Mouse (Mus musculus): ENCODE measurements at regions not wholly inside any gene's neighbourhood (a gene's known extent, or its start where the extent isn't known, plus 50 kb on each side); places are given as distances from the start of the nearest gene placed in this dataset.

GRCm38 (mm10) chr10:40999486-40999885 is 72.6 kb downstream of the Gpr6 start:
- no peak overlapping the region for H3K9ac ChIP-seq
- H3K27me3 ChIP-seq = peaks cover 3% of the 10 kb centered on the region; the same call in 1 of the 2 replicates
- H3K9me3 ChIP-seq (replicated peaks) = no peaks in the 10 kb centered on the region
- H3K4me3 ChIP-seq (replicated peaks) = no peak overlapping the region
- peaks cover 2% of the 10 kb centered on the region for H3K4me1 ChIP-seq (replicated peaks)
- 63% methylated on average over 12 of the region's 12 CpGs for WGBS (ENCODE audit: insufficient replicate concordance)
- no peaks in the 10 kb centered on the region for H3K36me3 ChIP-seq
- ATAC-seq (ENCODE audit: low read depth) (no peak), DNase-seq (no peak)
- H3K4me2 ChIP-seq = no peak overlapping the region
- no peak overlapping the region for H3K27ac ChIP-seq

- 72% methylated on average over 11 of the region's 11 CpGs for WGBS (ENCODE audit: insufficient replicate concordance)
- Histone ChIP-seq H3K27ac (no peak overlapping the region), H3K36me3 (no peaks in the 10 kb centered on the region), H3K27me3 (peaks cover 3% of the 10 kb centered on the region; the same call in 1 of the 2 replicates), H3K9ac (no peak overlapping the region), H3K4me1 (replicated peaks) (no peaks in the 10 kb centered on the region), H3K4me2 (no peak overlapping the region), H3K9me3 (replicated peaks) (no peaks in the 10 kb centered on the region), H3K4me3 (replicated peaks) (no peak overlapping the region)
- ATAC-seq (ENCODE audit: low read depth) (no peak), DNase-seq (no peak)
These were observed 73.3 kb downstream of the Gpr6 start for GRCm38 (mm10) chr10:40998799-40999198.

- ATAC-seq (ENCODE audit: low read depth) (no peak), DNase-seq (no peak)
- no peak overlapping the region for H3K27ac ChIP-seq
- 56% methylated on average over 7 of the region's 7 CpGs for WGBS (ENCODE audit: insufficient replicate concordance)
- H3K36me3 ChIP-seq = no peaks in the 10 kb centered on the region
- H3K4me1 ChIP-seq (replicated peaks) = no peaks in the 10 kb centered on the region
- no peak overlapping the region for H3K9ac ChIP-seq
- no peaks in the 10 kb centered on the region for H3K9me3 ChIP-seq (replicated peaks)
- H3K4me2 ChIP-seq = no peak overlapping the region
- H3K27me3 ChIP-seq = peaks cover 3% of the 10 kb centered on the region; the same call in 1 of the 2 replicates
- no peak overlapping the region for H3K4me3 ChIP-seq (replicated peaks)
These were observed 73.8 kb downstream of the Gpr6 start for GRCm38 (mm10) chr10:40998330-40998729.

- Histone ChIP-seq H3K4me1 (replicated peaks) (no peaks in the 10 kb centered on the region), H3K4me2 (no peak overlapping the region), H3K4me3 (replicated peaks) (no peak overlapping the region), H3K9me3 (replicated peaks) (no peaks in the 10 kb centered on the region), H3K27me3 (peaks cover 3% of the 10 kb centered on the region; the same call in 1 of the 2 replicates), H3K9ac (no peak overlapping the region), H3K27ac (no peak overlapping the region), H3K36me3 (no peaks in the 10 kb centered on the region)
- whole genome bisulfite sequencing (ENCODE audit: insufficient replicate concordance) = 40% methylated on average over 5 of the region's 5 CpGs
- ATAC-seq (ENCODE audit: low read depth) (no peak), DNase-seq (no peak)
These were observed 74.5 kb downstream of the Gpr6 start for GRCm38 (mm10) chr10:40997606-40998005.

All from liver, embryonic 13.5 days (tissue).